Mouse (Mus musculus): ENCODE results near the gene Sec22a. TPM values are rescaled to one million over a fixed set of nuclear protein-coding genes. Genes with fewer than 3 reads are reported as not detected.

The Sec22a gene
- polyA plus RNA-seq, 1 experiment from 2014 or later: 20.0 TPM

DNA sequence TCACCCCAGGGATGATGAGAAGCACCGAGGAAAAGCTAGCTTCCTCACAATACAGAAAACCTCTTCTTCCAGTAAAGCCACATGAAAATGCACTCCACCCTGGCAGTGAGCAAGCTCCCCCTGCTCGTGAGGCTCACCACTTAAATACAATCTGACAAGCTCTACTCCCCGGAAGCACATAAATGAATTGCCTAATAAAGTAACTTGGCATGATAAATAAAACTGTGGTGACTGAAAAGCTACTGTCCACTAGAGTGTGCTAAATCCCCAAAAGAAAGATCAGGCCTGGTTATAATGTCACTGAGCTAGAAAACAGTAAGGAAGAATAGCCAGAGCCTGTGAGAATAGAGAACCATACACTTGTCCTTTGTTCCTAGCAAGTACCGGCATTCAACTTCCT is 44.4 kb downstream of the Sec22a start:
- no peak for ATAC-seq (replicated peaks; ENCODE audit: low FRiP score)
- no peak overlapping the region for H3K9ac ChIP-seq (ENCODE audit: low read depth, low read length)
- 59% methylated on average over 4 of the region's 4 CpGs for WGBS

DNA sequence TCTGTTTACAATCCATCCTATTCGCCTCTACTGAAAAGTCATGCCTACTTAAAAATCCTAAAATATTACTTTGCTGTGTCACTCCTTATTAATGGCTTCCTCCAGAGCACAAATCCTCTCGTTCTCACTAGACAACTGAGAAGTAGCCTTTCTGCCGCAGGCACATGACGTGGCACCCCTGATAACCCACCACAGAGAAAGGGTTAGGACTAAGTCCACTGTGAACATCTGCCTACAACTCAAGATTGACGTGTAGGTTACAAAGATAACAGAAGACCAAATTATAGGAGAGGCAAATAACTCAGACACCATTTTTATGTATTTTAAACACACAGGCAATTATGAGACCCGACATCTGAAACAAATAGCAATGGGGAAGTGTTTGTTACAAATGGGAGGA is 45.3 kb downstream of the Sec22a start:
- H3K4me3 ChIP-seq (ENCODE audit: low read depth, low read length): no peak overlapping the region
- no peaks in the 10 kb centered on the region for H3K36me3 ChIP-seq (ENCODE audit: control insufficient read depth, insufficient read depth, low read length)
- H3K4me2 ChIP-seq: no peak overlapping the region
- H3K27ac ChIP-seq (ENCODE audit: low read depth, low read length): no peak overlapping the region
- ATAC-seq (replicated peaks; ENCODE audit: low FRiP score): no peak
- H3K9ac ChIP-seq (ENCODE audit: low read depth, low read length): no peak overlapping the region
- 53% methylated on average over 6 of the region's 6 CpGs for WGBS
- DNase-seq (ENCODE audit: low spot score): no peak
- no peaks in the 10 kb centered on the region for H3K27me3 ChIP-seq (replicated peaks; ENCODE audit: control insufficient read depth, insufficient read depth, low read length)
- no peaks in the 10 kb centered on the region for H3K9me3 ChIP-seq (ENCODE audit: control insufficient read depth, low read length)
- H3K4me1 ChIP-seq (replicated peaks; ENCODE audit: control insufficient read depth, insufficient read depth, low read length): no peaks in the 10 kb centered on the region

More for the DNA sequence above, 44.4 kb downstream of the Sec22a start:
- Histone ChIP-seq H3K27ac (ENCODE audit: low read depth, low read length) (no peak overlapping the region), H3K4me1 (replicated peaks; ENCODE audit: control insufficient read depth, insufficient read depth, low read length) (no peaks in the 10 kb centered on the region), H3K36me3 (ENCODE audit: control insufficient read depth, insufficient read depth, low read length) (no peaks in the 10 kb centered on the region), H3K27me3 (replicated peaks; ENCODE audit: control insufficient read depth, insufficient read depth, low read length) (no peaks in the 10 kb centered on the region), H3K9me3 (ENCODE audit: control insufficient read depth, low read length) (no peaks in the 10 kb centered on the region), H3K4me2 (no peak overlapping the region), H3K4me3 (ENCODE audit: low read depth, low read length) (no peak overlapping the region)
- no peak for DNase-seq (ENCODE audit: low spot score)

DNA sequence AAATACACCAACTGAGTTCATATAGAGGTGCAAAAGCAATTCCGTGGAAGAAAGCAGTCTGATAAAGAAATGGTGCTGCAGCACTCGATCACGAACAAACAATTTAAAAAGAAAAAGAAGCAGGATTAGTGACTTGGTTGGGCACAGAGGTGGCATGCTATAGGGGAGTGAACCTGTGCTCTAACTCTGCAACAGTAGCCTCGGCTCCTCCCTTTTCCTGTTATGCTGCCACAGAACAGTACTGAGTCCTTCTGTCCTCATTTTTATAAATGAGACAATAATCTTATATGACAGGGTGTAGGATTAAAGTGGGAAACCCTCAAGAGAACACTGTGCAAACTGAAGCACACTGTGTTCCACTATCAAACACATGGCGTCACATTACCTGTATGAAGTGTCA is 46.3 kb downstream of the Sec22a start:
- H3K27me3 ChIP-seq (replicated peaks; ENCODE audit: control insufficient read depth, insufficient read depth, low read length): no peaks in the 10 kb centered on the region
- no peak for ATAC-seq (replicated peaks; ENCODE audit: low FRiP score)

GRCm38 (mm10) chr16:35316856-35317264 is 46.9 kb downstream of the Sec22a start:
- no peak for ATAC-seq (replicated peaks; ENCODE audit: low FRiP score)
- H3K9me3 ChIP-seq (ENCODE audit: control insufficient read depth, low read length): no peaks in the 10 kb centered on the region
- H3K9ac ChIP-seq (ENCODE audit: low read depth, low read length): no peak overlapping the region
- H3K27me3 ChIP-seq (replicated peaks; ENCODE audit: control insufficient read depth, insufficient read depth, low read length): no peaks in the 10 kb centered on the region
- no peaks in the 10 kb centered on the region for H3K36me3 ChIP-seq (ENCODE audit: control insufficient read depth, insufficient read depth, low read length)
- no peak overlapping the region for H3K27ac ChIP-seq (ENCODE audit: low read depth, low read length)
- H3K4me2 ChIP-seq: no peak overlapping the region
- H3K4me3 ChIP-seq (ENCODE audit: low read depth, low read length): no peak overlapping the region
- no peak for DNase-seq (ENCODE audit: low spot score)
- H3K4me1 ChIP-seq (replicated peaks; ENCODE audit: control insufficient read depth, insufficient read depth, low read length): no peaks in the 10 kb centered on the region

More for the DNA sequence above, 46.3 kb downstream of the Sec22a start:
- 82% methylated on average over 5 of the region's 5 CpGs for WGBS
- H3K27ac ChIP-seq (ENCODE audit: low read depth, low read length): no peak overlapping the region
- DNase-seq (ENCODE audit: low spot score): no peak
- no peaks in the 10 kb centered on the region for H3K4me1 ChIP-seq (replicated peaks; ENCODE audit: control insufficient read depth, insufficient read depth, low read length)
- H3K9ac ChIP-seq (ENCODE audit: low read depth, low read length): no peak overlapping the region
- H3K36me3 ChIP-seq (ENCODE audit: control insufficient read depth, insufficient read depth, low read length): no peaks in the 10 kb centered on the region
- no peaks in the 10 kb centered on the region for H3K9me3 ChIP-seq (ENCODE audit: control insufficient read depth, low read length)
- no peak overlapping the region for H3K4me2 ChIP-seq
- H3K4me3 ChIP-seq (ENCODE audit: low read depth, low read length): no peak overlapping the region

- Histone ChIP-seq H3K4me3 (ENCODE audit: low read depth, low read length) (no peak overlapping the region), H3K27me3 (replicated peaks; ENCODE audit: control insufficient read depth, insufficient read depth, low read length) (no peaks in the 10 kb centered on the region), H3K27ac (ENCODE audit: low read depth, low read length) (no peak overlapping the region), H3K36me3 (ENCODE audit: control insufficient read depth, insufficient read depth, low read length) (no peaks in the 10 kb centered on the region), H3K9ac (ENCODE audit: low read depth, low read length) (no peak overlapping the region), H3K4me1 (replicated peaks; ENCODE audit: control insufficient read depth, insufficient read depth, low read length) (no peaks in the 10 kb centered on the region), H3K4me2 (no peak overlapping the region), H3K9me3 (ENCODE audit: control insufficient read depth, low read length) (no peaks in the 10 kb centered on the region)
- no peak for DNase-seq (ENCODE audit: low spot score)
- ATAC-seq (replicated peaks; ENCODE audit: low FRiP score): no peak
- 77% methylated on average over 3 of the region's 3 CpGs for WGBS
These were observed 48.2 kb downstream of the Sec22a start for GRCm38 (mm10) chr16:35315496-35315895.

GRCm38 (mm10) chr16:35311586-35311985 is 52.1 kb downstream of the Sec22a start:
- Histone ChIP-seq H3K9me3 (ENCODE audit: control insufficient read depth, low read length) (no peaks in the 10 kb centered on the region), H3K36me3 (ENCODE audit: control insufficient read depth, insufficient read depth, low read length) (no peaks in the 10 kb centered on the region), H3K4me2 (no peak overlapping the region), H3K27ac (ENCODE audit: low read depth, low read length) (no peak overlapping the region), H3K27me3 (replicated peaks; ENCODE audit: control insufficient read depth, insufficient read depth, low read length) (no peaks in the 10 kb centered on the region), H3K4me3 (ENCODE audit: low read depth, low read length) (no peak overlapping the region), H3K4me1 (replicated peaks; ENCODE audit: control insufficient read depth, insufficient read depth, low read length) (no peaks in the 10 kb centered on the region), H3K9ac (ENCODE audit: low read depth, low read length) (no peak overlapping the region)
- no peak for DNase-seq (ENCODE audit: low spot score)
- ATAC-seq (replicated peaks; ENCODE audit: low FRiP score): no peak
- 78% methylated on average over 8 of the region's 8 CpGs for WGBS

GRCm38 (mm10) chr16:35310551-35311110 is 53.1 kb downstream of the Sec22a start:
- no peak overlapping the region for H3K27ac ChIP-seq (ENCODE audit: low read depth, low read length)
- H3K4me1 ChIP-seq (replicated peaks; ENCODE audit: control insufficient read depth, insufficient read depth, low read length): no peaks in the 10 kb centered on the region
- no peak for DNase-seq (ENCODE audit: low spot score)
- H3K36me3 ChIP-seq (ENCODE audit: control insufficient read depth, insufficient read depth, low read length): no peaks in the 10 kb centered on the region
- H3K9me3 ChIP-seq (ENCODE audit: control insufficient read depth, low read length): no peaks in the 10 kb centered on the region
- WGBS: 58% methylated on average over 2 of the region's 2 CpGs
- no peak overlapping the region for H3K4me2 ChIP-seq
- ATAC-seq (replicated peaks; ENCODE audit: low FRiP score): no peak
- H3K4me3 ChIP-seq (ENCODE audit: low read depth, low read length): no peak overlapping the region
- no peaks in the 10 kb centered on the region for H3K27me3 ChIP-seq (replicated peaks; ENCODE audit: control insufficient read depth, insufficient read depth, low read length)
- H3K9ac ChIP-seq (ENCODE audit: low read depth, low read length): no peak overlapping the region

GRCm38 (mm10) chr16:35309634-35310033 is 54.1 kb downstream of the Sec22a start:
- ATAC-seq (replicated peaks; ENCODE audit: low FRiP score) (no peak), DNase-seq (ENCODE audit: low spot score) (no peak)
- Histone ChIP-seq H3K27me3 (replicated peaks; ENCODE audit: control insufficient read depth, insufficient read depth, low read length) (no peaks in the 10 kb centered on the region), H3K9ac (ENCODE audit: low read depth, low read length) (no peak overlapping the region), H3K4me3 (ENCODE audit: low read depth, low read length) (no peak overlapping the region), H3K4me1 (replicated peaks; ENCODE audit: control insufficient read depth, insufficient read depth, low read length) (no peaks in the 10 kb centered on the region), H3K36me3 (ENCODE audit: control insufficient read depth, insufficient read depth, low read length) (no peaks in the 10 kb centered on the region), H3K9me3 (ENCODE audit: control insufficient read depth, low read length) (no peaks in the 10 kb centered on the region), H3K4me2 (no peak overlapping the region), H3K27ac (ENCODE audit: low read depth, low read length) (no peak overlapping the region)
- 79% methylated on average over 4 of the region's 4 CpGs for WGBS

DNA sequence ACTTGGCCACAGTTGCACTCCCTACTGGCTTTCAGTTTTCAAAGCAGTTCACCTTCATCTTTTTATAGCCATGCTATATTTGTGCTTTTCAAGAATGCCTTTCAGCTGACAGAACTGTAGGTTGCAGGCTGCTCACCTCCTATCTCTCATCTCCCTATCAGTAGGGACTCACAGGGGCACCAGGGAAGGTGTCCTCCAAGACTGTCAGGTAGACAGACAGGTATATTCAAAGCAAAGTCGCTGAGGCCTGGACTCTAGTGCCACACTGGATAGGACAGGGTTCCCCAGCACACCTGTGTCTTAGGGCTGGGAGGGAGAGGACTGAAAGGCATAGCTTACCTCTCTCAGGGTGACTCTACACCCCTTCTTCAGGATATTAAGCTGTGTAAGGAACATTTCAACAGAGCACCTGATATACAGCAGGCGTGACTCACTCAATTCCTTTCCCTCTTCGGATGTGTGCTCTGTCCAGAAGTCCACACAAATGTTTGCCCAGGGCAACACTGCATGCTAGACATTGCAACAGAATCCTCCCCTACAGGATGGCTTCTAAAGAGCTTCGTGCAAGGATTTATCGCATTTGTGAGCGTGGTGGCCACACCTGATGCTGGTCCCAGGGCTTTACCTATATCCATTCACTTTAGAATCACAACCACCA is 55.1 kb downstream of the Sec22a start:
- ATAC-seq (replicated peaks; ENCODE audit: low FRiP score): no peak
- Histone ChIP-seq H3K27ac (ENCODE audit: low read depth, low read length) (no peak overlapping the region), H3K9ac (ENCODE audit: low read depth, low read length) (no peak overlapping the region), H3K4me1 (replicated peaks; ENCODE audit: control insufficient read depth, insufficient read depth, low read length) (no peaks in the 10 kb centered on the region), H3K4me2 (no peak overlapping the region), H3K36me3 (ENCODE audit: control insufficient read depth, insufficient read depth, low read length) (no peaks in the 10 kb centered on the region), H3K9me3 (ENCODE audit: control insufficient read depth, low read length) (no peaks in the 10 kb centered on the region), H3K27me3 (replicated peaks; ENCODE audit: control insufficient read depth, insufficient read depth, low read length) (no peaks in the 10 kb centered on the region), H3K4me3 (ENCODE audit: low read depth, low read length) (no peak overlapping the region)
- DNase-seq (ENCODE audit: low spot score): no peak
- whole genome bisulfite sequencing: 84% methylated on average over 6 of the region's 6 CpGs
